ENCODE assay signal across 8 mouse cellular contexts in genomic region chr8:126526864-126527571, GRCm38 (mm10). TPM values are rescaled to one million over a fixed set of nuclear protein-coding genes. Genes with fewer than 3 reads are reported as not detected.
DNase-seq lines count a peak whose midpoint lies in the region; ATAC-seq lines count a peak whose summit lies in the region.

No protein-coding gene starts in this region.

- peak; percentile 32 for DNase-seq in cerebellum, adult 9-10 months
- no peak for DNase-seq in cerebellum, adult 11-12 months
- peak; percentile 78 for DNase-seq in adrenal gland, adult 8-10 months
- peak; percentile 57 to 85 for DNase-seq in kidney, postnatal 25 days
- DNase-seq in thymus, postnatal 25 days: no peak
- DNase-seq in cerebellum, adult 11 months: no peak

- ATAC-seq in heart, embryonic 12.5 days (ENCODE audit: insufficient number of reproducible peaks, low FRiP score): peak; percentile 78
- ATAC-seq in megakaryocyte-erythroid progenitor cell, adult 5-6 weeks (replicated peaks; ENCODE audit: low FRiP score, low TSS enrichment, poor library complexity, severe bottlenecking): peak; percentile 92

- peak overlapping the region; percentile 28; the same call in 1 of the 2 replicates for H3K9ac ChIP-seq in heart, embryonic 12.5 days

- H3K4me1 ChIP-seq in heart, embryonic 12.5 days (replicated peaks): peaks cover 76% of the 10 kb centered on the region

- H3K27me3 ChIP-seq in heart, embryonic 12.5 days (replicated peaks): no peaks in the 10 kb centered on the region

- peak overlapping the region; percentile 83 for H3K27ac ChIP-seq in heart, embryonic 12.5 days (ENCODE audit: poor library complexity, severe bottlenecking)

- peak overlapping the region; percentile 29 for H3K4me2 ChIP-seq in heart, embryonic 12.5 days

- H3K4me3 ChIP-seq in heart, embryonic 12.5 days: no peak overlapping the region

- H3K9me3 ChIP-seq in heart, embryonic 12.5 days (replicated peaks): no peaks in the 10 kb centered on the region

- no peaks in the 10 kb centered on the region for H3K36me3 ChIP-seq in heart, embryonic 12.5 days

- 20% methylated on average over 14 of the region's 14 CpGs for WGBS in heart, embryonic 12.5 days

RNA-seq across cellular contexts. Expression of gene Tarbp1, which starts 52.2 kb away (rescaled TPM):
- 1 to 10 TPM; 6.3 to 7.9 (median 7.8) TPM for total RNA-seq in adrenal gland, adult 8-10 months (2022)
- 2.4 and 2.6 TPM in 2 replicates for polyA plus RNA-seq in heart, embryonic 12.5 days (2016; fragmentation: Nextera tagmentation; extraction: Ambion mirVana)
- total RNA-seq in megakaryocyte-erythroid progenitor cell, adult 5-6 weeks (2014; fragmentation: Nextera tagmentation): 20.0 and 22.7 TPM in 2 replicates
- total RNA-seq in megakaryocyte-erythroid progenitor cell, adult 5-6 weeks (2017): 13.0 and 17.8 TPM in 2 replicates

Comparison
In these comparisons a context has a peak if more than half of its experiments do, and no peak if none do; other contexts are left out.
1. DNase-seq: peak in cerebellum, adult 9-10 months (single experiment), adrenal gland, adult 8-10 months (single experiment) and kidney, postnatal 25 days (2 of 2); none in cerebellum, adult 11-12 months (single experiment), thymus, postnatal 25 days (single experiment) and cerebellum, adult 11 months (single experiment).